Mouse (Mus musculus): ENCODE results near the gene 2810006K23Rik. TPM values are rescaled to one million over a fixed set of nuclear protein-coding genes. Genes with fewer than 3 reads are reported as not detected.
"Not testable (repeated sequence)": the region's sequence is repeated elsewhere in the genome, so short reads cannot be mapped to it uniquely, and the experiment has no call there.

Gene 2810006K23Rik
- polyA plus RNA-seq, 1 experiment from 2014 or later: 17.7 TPM

DNA sequence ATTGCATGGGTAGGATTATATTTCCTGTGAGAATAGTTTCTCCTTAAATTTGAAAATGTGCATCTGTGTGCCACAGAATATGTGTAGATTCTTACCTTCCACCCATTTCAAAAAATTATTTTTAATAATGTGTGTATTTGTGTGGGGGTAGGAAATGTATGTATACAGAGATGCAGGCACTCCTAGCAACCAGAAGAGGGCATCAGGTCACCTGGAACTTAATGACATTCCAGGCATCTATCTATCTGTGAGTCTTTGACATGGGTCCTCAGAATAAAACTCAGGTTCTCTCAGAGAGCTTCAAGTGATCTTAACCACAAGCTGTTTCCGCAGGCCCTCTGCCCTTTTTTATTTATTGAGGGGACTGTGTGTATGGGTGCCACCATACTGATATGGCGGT lies 31.8 kb downstream of the 2810006K23Rik start:
- no peak overlapping the region for H3K4me2 ChIP-seq
- H3K4me1 ChIP-seq: 0 out of 2 replicates have a peak, but pooled peaks cover 3% of the 10 kb centered on the region
- ATAC-seq (ENCODE audit: insufficient number of reproducible peaks, insufficient read depth, low FRiP score, low TSS enrichment, low read depth): no peak
- WGBS: 79% methylated on average over 2 of the region's 2 CpGs
- no peak overlapping the region for H3K4me3 ChIP-seq
- H3K27ac ChIP-seq: no peak overlapping the region
- H3K27me3 ChIP-seq: no peaks in the 10 kb centered on the region
- H3K9me3 ChIP-seq: no peaks in the 10 kb centered on the region
- H3K9ac ChIP-seq: no peak overlapping the region
- no peaks in the 10 kb centered on the region for H3K36me3 ChIP-seq

DNA sequence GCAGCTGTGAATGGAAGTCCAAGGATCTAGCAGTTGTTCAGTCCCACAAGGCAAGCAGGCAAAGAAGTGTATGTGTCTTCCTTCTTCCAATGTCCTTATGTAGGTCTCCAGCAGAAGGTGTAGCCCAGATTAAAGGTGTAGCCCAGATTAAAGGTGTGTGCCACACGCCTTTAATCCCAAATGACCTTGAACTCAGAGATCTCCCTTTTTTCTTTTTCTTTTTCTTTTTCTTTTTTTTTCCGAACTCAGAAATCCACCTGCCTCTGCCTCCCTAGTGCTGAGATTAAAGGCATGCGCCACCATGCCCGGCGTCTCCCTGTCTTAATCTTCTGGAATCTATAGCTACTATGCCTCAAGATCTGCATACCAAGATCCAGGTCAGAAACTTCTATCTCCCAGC lies 35.1 kb downstream of the 2810006K23Rik start, which contains the start of gene Cdk2ap1:
Gene Cdk2ap1, minus strand, starts transcription at position 101 of the 400 bp plus-strand sequence.
- not testable (repeated sequence) for H3K4me3 ChIP-seq; H3K9me3 ChIP-seq; H3K4me2 ChIP-seq; H3K36me3 ChIP-seq; H3K27ac ChIP-seq; H3K27me3 ChIP-seq; H3K9ac ChIP-seq; H3K4me1 ChIP-seq; ATAC-seq (ENCODE audit: insufficient number of reproducible peaks, insufficient read depth, low FRiP score, low TSS enrichment, low read depth)
- 87% methylated on average over 5 of the region's 5 CpGs for WGBS

DNA sequence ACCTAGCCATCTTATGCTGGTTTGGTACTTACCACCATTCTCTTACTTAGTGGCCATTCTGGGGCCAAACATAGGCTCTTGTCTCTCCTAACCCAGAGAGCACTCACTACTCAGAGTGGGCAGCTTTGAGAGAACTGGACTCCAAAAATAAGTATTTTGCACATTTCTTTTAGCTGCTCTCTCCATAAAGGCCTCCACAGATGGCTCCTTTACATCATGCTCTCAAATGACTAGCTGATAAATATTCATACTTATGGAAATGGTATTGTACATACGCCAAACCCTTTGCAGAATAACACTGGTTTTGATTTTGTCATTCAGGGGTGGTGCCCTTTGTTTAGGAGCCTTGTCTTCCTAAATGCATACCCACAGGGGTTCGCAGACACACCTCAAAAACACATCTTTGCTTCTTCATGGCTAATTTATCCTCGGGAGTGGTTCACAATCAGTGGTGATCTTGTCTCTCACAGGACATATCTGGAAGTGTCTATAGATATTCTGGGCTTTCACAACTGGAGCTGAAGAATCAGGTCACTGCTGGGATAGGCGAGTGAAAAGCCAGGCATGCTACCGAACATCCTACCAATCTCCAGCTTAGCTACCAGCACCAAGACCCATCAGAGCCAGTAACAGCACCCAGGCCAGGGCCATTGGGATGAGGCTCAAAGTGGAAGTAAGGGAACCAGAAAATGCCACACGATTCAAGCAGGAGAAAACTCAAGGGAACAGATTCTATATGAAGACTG lies 36.5 kb downstream of the 2810006K23Rik start:
- peaks cover 7% of the 10 kb centered on the region for H3K36me3 ChIP-seq
- WGBS: 81% methylated on average over 6 of the region's 6 CpGs
- H3K27me3 ChIP-seq: no peaks in the 10 kb centered on the region
- H3K4me2 ChIP-seq: no peak overlapping the region
- no peak for ATAC-seq (ENCODE audit: insufficient number of reproducible peaks, insufficient read depth, low FRiP score, low TSS enrichment, low read depth)
- no peak overlapping the region for H3K9ac ChIP-seq
- H3K9me3 ChIP-seq: no peaks in the 10 kb centered on the region
- H3K4me3 ChIP-seq: no peak overlapping the region
- H3K27ac ChIP-seq: no peak overlapping the region
- H3K4me1 ChIP-seq: no peaks in the 10 kb centered on the region

DNA sequence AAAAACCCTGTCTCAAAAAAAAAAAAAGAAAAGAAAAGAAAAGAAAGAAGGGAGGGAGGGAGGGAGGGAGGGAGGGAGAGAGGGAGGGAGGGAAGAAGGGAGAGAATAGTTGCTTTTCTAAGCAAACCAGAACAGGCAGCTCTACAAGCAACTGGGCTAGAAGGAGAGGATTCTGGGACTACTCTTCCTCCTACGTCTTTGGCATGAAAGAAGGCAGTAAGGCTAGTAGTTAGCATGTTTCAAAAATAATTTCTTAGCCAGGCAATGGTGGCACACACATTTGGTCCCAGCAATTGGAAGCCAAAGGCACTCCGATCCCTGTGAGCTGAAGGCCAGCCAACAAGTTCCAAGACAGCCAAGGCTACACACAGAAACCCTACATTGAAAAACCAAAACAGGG lies 37.9 kb downstream of the 2810006K23Rik start:
- H3K4me2 ChIP-seq: no peak overlapping the region
- H3K4me3 ChIP-seq: no peak overlapping the region
- no peaks in the 10 kb centered on the region for H3K4me1 ChIP-seq
- 92% methylated on average over 2 of the region's 2 CpGs for WGBS
- no peak overlapping the region for H3K27ac ChIP-seq
- H3K9me3 ChIP-seq: no peaks in the 10 kb centered on the region
- ATAC-seq (ENCODE audit: insufficient number of reproducible peaks, insufficient read depth, low FRiP score, low TSS enrichment, low read depth): no peak
- H3K27me3 ChIP-seq: no peaks in the 10 kb centered on the region
- peaks cover 19% of the 10 kb centered on the region for H3K36me3 ChIP-seq
- H3K9ac ChIP-seq: no peak overlapping the region

GRCm38 (mm10) chr5:124366721-124367120 lies 38.8 kb downstream of the 2810006K23Rik start:
- WGBS: 80% methylated on average over 3 of the region's 3 CpGs
- Histone ChIP-seq H3K27ac (no peak overlapping the region), H3K9me3 (no peaks in the 10 kb centered on the region), H3K9ac (no peak overlapping the region), H3K27me3 (no peaks in the 10 kb centered on the region), H3K4me3 (no peak overlapping the region), H3K4me2 (no peak overlapping the region), H3K4me1 (no peaks in the 10 kb centered on the region), H3K36me3 (peaks cover 29% of the 10 kb centered on the region)
- no peak for ATAC-seq (ENCODE audit: insufficient number of reproducible peaks, insufficient read depth, low FRiP score, low TSS enrichment, low read depth)

DNA sequence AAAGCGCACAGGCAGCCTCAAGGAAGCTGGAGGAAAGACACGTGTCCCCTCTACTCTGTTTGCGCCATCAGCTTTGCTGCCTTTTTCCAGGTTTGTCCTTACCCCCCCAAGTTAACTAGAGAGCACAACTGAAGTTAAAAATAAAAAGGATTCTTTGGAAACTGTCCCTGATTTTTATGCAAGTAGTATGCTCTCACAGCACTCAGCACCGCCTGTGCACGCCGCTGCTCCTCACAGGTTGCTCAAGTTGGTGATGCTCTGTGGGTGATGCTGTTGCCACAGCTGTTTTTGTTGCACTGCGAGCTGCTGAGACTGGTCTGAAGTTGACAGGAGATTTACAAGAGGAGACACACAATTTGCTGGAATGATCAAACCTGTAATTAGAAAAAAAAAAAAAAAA lies 46.4 kb downstream of the 2810006K23Rik start:
- no peaks in the 10 kb centered on the region for H3K27me3 ChIP-seq
- no peak overlapping the region for H3K27ac ChIP-seq
- no peaks in the 10 kb centered on the region for H3K9me3 ChIP-seq
- 95% methylated on average over 7 of the region's 7 CpGs for WGBS
- H3K4me3 ChIP-seq: no peak overlapping the region
- no peak overlapping the region for H3K4me2 ChIP-seq
- no peak overlapping the region for H3K9ac ChIP-seq
- H3K36me3 ChIP-seq: peaks cover 87% of the 10 kb centered on the region
- no peak for ATAC-seq (ENCODE audit: insufficient number of reproducible peaks, insufficient read depth, low FRiP score, low TSS enrichment, low read depth)
- no peaks in the 10 kb centered on the region for H3K4me1 ChIP-seq

DNA sequence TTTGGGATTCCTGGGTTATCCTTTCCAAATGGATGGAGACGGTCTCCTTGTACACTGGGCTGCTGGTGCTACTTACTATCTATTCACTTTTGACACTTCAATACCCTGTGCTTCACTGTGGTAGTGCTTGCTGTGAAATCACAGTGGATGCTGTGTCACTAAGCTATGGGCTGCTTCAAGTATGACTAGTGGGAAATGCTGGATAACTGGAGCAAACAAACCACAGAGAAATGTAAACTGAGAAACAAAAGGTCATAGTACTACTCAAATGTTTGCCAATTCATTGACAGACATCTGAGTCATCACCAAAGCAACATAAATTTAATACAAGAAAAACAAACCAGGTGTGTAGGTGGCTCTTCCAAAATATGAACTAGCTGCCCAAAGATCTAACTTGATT lies 48.5 kb downstream of the 2810006K23Rik start:
- Histone ChIP-seq H3K36me3 (peaks cover 89% of the 10 kb centered on the region), H3K9me3 (no peaks in the 10 kb centered on the region)

GRCm38 (mm10) chr5:124377149-124377548 lies 49.3 kb downstream of the 2810006K23Rik start:
- ATAC-seq (ENCODE audit: insufficient number of reproducible peaks, insufficient read depth, low FRiP score, low TSS enrichment, low read depth): no peak
- H3K36me3 ChIP-seq: peaks cover 88% of the 10 kb centered on the region
- no peak overlapping the region for H3K27ac ChIP-seq
- H3K27me3 ChIP-seq: no peaks in the 10 kb centered on the region
- no peak overlapping the region for H3K9ac ChIP-seq
- 95% methylated on average over 4 of the region's 4 CpGs for WGBS
- H3K9me3 ChIP-seq: no peaks in the 10 kb centered on the region
- H3K4me3 ChIP-seq: no peak overlapping the region
- no peak overlapping the region for H3K4me2 ChIP-seq
- H3K4me1 ChIP-seq: no peaks in the 10 kb centered on the region

More for the DNA sequence above, 48.5 kb downstream of the 2810006K23Rik start:
- Histone ChIP-seq H3K4me1 (no peaks in the 10 kb centered on the region), H3K4me3 (no peak overlapping the region), H3K27me3 (no peaks in the 10 kb centered on the region), H3K4me2 (no peak overlapping the region), H3K9ac (no peak overlapping the region), H3K27ac (no peak overlapping the region)
- no peak for ATAC-seq (ENCODE audit: insufficient number of reproducible peaks, insufficient read depth, low FRiP score, low TSS enrichment, low read depth)
- WGBS: 95% methylated on average over 1 of the region's 1 CpGs

- no peaks in the 10 kb centered on the region for H3K4me1 ChIP-seq
- H3K27me3 ChIP-seq: no peaks in the 10 kb centered on the region
- H3K36me3 ChIP-seq: peaks cover 88% of the 10 kb centered on the region
- no peaks in the 10 kb centered on the region for H3K9me3 ChIP-seq
- no peak overlapping the region for H3K27ac ChIP-seq
- no peak overlapping the region for H3K4me3 ChIP-seq
- no peak for ATAC-seq (ENCODE audit: insufficient number of reproducible peaks, insufficient read depth, low FRiP score, low TSS enrichment, low read depth)
- WGBS: 97% methylated on average over 1 of the region's 1 CpGs
- H3K4me2 ChIP-seq: no peak overlapping the region
- no peak overlapping the region for H3K9ac ChIP-seq
Measured at GRCm38 (mm10) chr5:124380121-124380520, 52.2 kb downstream of the 2810006K23Rik start.

GRCm38 (mm10) chr5:124387932-124388331 lies 60.0 kb downstream of the 2810006K23Rik start:
- H3K27me3 ChIP-seq: no peaks in the 10 kb centered on the region
- WGBS: 63% methylated on average over 5 of the region's 5 CpGs
- ATAC-seq (ENCODE audit: insufficient number of reproducible peaks, insufficient read depth, low FRiP score, low TSS enrichment, low read depth): no peak
- H3K4me1 ChIP-seq: no peaks in the 10 kb centered on the region
- peaks cover 92% of the 10 kb centered on the region for H3K36me3 ChIP-seq
- no peak overlapping the region for H3K9ac ChIP-seq
- no peaks in the 10 kb centered on the region for H3K9me3 ChIP-seq
- no peak overlapping the region for H3K27ac ChIP-seq
- H3K4me3 ChIP-seq: no peak overlapping the region
- no peak overlapping the region for H3K4me2 ChIP-seq

Data from embryonic facial prominence, embryonic 13.5 days (tissue).